Mouse (Mus musculus) megakaryocyte, embryonic 14.5 days (primary cell): ENCODE data around the gene Dguok.

Experiments used
- FLI1 ChIP-seq: IDR thresholded peaks from 2 replicates; pipeline ENCODE4 v1.6.1; 2012; ENCODE audit warnings: low read length, inconsistent platforms, mixed read lengths
- GATA1 ChIP-seq: IDR thresholded peaks from 3 replicates; pipeline ENCODE4 v1.6.1; 2012; ENCODE audit warnings: mixed read lengths, low read length, inconsistent platforms, borderline replicate concordance

DNA sequence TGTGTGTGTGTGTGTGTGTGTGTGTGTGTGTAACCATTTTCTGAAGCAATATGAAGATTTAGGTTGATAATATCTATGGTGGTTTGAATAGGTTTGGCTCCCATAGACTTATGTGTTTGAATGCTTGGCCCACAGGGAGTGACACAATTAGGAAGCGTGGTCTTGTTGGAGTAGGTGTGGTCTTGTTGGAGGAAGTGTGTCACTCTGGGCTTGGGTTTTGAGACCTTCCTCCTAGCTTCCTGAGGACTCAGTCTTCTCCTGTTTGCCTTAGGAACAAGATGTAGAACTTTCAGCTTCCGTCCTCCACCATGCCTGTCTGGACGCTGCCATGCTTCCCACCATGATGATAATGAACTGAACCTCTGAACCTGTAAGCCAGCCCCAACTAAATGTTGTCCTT is 11.9 kb upstream of the Dguok start:
- TF ChIP-seq GATA1, result no peak
- TF ChIP-seq FLI1, result no peak
